ENCODE assay signal across 33 mouse cellular contexts in genomic region chr5:50688362-50688761, GRCm38 (mm10).
"Had no signal": no experiment of that assay in that cellular context is flagged by ENCODE, and none has a peak within 500 bp of the region (broad histone marks: within the 10 kb centered on the region; RNA-seq: fewer than 3 reads in every experiment).

No protein-coding gene starts in this region.

- H3K27ac ChIP-seq: heart, adult 2 months; heart, embryonic 10.5 days; heart, embryonic 13.5 days; heart, embryonic 15.5 days; hindbrain, embryonic 10.5 days; hindbrain, embryonic 12.5 days; hindbrain, embryonic 13.5 days; hindbrain, embryonic 14.5 days; hindbrain, embryonic 15.5 days; hindbrain, postnatal 0 days; kidney, embryonic 15.5 days; kidney, postnatal 0 days; layer of hippocampus, adult 2 months; left cerebral cortex, adult 2 months had no signal

- H3K4me1 ChIP-seq: heart, embryonic 10.5 days; heart, embryonic 12.5 days; heart, embryonic 13.5 days; heart, embryonic 15.5 days; hindbrain, embryonic 10.5 days; hindbrain, embryonic 12.5 days; hindbrain, embryonic 13.5 days; hindbrain, embryonic 15.5 days; kidney, embryonic 15.5 days had no signal

- DNase-seq: heart, adult 2 months; heart, postnatal 10 days; heart, postnatal 14 days; heart, postnatal 36 days; heart, postnatal 4 days; kidney, adult 11 months; kidney, adult 18-20 months; kidney, adult 2 months; kidney, adult 8-10 months; kidney, adult 9 months; kidney, postnatal 10 days; kidney, postnatal 14 days; kidney, postnatal 25 days; kidney, postnatal 4 days; layer of hippocampus, adult 9-11 months; layer of hippocampus, postnatal 36 days had no signal

- H3K9ac ChIP-seq: heart, embryonic 12.5 days; heart, embryonic 13.5 days; heart, embryonic 15.5 days; hindbrain, embryonic 12.5 days; hindbrain, embryonic 13.5 days; hindbrain, embryonic 14.5 days; hindbrain, embryonic 15.5 days; kidney, embryonic 15.5 days had no signal

- H3K36me3 ChIP-seq: heart, embryonic 10.5 days; heart, embryonic 12.5 days; heart, embryonic 13.5 days; heart, embryonic 15.5 days; hindbrain, embryonic 10.5 days; hindbrain, embryonic 12.5 days; hindbrain, embryonic 13.5 days; hindbrain, embryonic 15.5 days; kidney, embryonic 15.5 days had no signal

- H3K4me3 ChIP-seq: heart, adult 2 months; heart, embryonic 10.5 days; heart, embryonic 12.5 days; heart, embryonic 13.5 days; heart, embryonic 15.5 days; hindbrain, embryonic 10.5 days; hindbrain, embryonic 12.5 days; hindbrain, embryonic 13.5 days; hindbrain, embryonic 15.5 days; kidney, embryonic 15.5 days; layer of hippocampus, adult 2 months; left cerebral cortex, adult 2 months had no signal

- ATAC-seq: hindbrain, embryonic 16.5 days; hindbrain, postnatal 0 days; inflammation-experienced regulatory T-cells, adult 6 months had no signal

- H3K27me3 ChIP-seq: heart, embryonic 12.5 days; heart, embryonic 13.5 days; heart, embryonic 15.5 days; hindbrain, embryonic 12.5 days; hindbrain, embryonic 13.5 days; hindbrain, embryonic 15.5 days; kidney, embryonic 15.5 days had no signal

- H3K4me2 ChIP-seq: heart, embryonic 11.5 days; heart, embryonic 12.5 days; heart, embryonic 13.5 days; heart, embryonic 15.5 days; hindbrain, embryonic 12.5 days; hindbrain, embryonic 13.5 days; hindbrain, embryonic 14.5 days; hindbrain, embryonic 15.5 days; kidney, embryonic 15.5 days had no signal

- H3K9me3 ChIP-seq: heart, embryonic 10.5 days; heart, embryonic 12.5 days; heart, embryonic 13.5 days; heart, embryonic 15.5 days; hindbrain, embryonic 10.5 days; hindbrain, embryonic 12.5 days; hindbrain, embryonic 13.5 days; hindbrain, embryonic 15.5 days; kidney, embryonic 15.5 days had no signal
